Mouse (Mus musculus) 416B (cell line): Measurements from ENCODE around the gene Wdtc1.

Experiments
- DNase-seq: peaks from one replicate; pipeline ENCODE4 v3.0.0; 2011; ENCODE audit warnings: low read depth

Gene Wdtc1

DNA sequence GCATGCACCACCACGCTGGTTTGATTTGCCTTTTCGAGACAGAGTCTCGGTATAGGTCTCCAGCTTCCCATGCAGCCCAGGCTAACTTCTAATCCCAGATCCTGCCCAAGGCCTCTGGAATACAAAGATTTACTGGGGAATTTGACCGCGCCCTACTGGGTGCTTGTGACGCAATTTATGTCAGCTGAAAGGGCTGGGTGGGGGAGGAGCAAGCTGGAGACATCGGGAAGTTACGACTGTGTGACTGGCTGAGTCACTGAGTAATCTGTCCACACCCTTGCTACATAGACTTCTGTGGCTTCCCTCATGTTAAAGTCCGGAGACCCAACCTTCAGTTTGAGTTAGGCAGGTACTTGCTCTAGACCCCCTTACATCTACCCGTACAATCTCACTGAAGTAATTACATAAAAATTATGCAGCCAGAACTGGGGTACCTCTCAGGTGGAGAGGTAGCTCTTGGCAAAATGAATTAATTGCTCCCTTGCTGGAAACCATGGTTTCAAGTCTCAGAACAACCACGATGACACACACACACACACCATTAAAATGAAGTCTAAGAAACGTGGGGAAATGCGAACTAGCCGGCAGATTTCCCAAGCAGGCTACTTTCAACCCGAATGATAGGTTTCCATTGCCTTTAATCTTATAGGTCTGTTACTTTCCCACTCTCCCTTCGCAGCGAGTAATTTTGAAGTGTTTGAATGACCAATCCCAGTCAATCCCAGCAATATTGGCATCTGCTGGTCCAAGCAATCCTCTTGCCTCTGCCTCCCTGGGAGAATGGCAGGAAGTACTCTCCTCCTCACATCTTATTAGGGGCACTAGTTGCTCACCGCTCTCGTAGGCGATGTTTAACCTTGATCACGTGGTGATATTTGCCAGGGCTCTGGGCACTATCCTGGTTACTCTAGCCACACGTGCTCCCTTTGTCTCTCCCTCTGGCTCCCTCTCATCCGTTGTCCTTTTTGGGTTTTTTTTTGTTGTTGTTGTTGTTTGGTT is at the start of gene Wdtc1:
TSS of gene Wdtc1 (minus strand) at position 115 of the 999 bp plus-strand sequence.
- DNase-seq, result peak; percentile 89

GRCm38 (mm10) chr4:133402011-133402410 is 48.7 kb upstream of the Wdtc1 start:
- DNase-seq, result peak; percentile 57

- DNase-seq, result no peak
Measured at GRCm38 (mm10) chr4:133400098-133400497, 46.8 kb upstream of the Wdtc1 start.

GRCm38 (mm10) chr4:133399509-133399908 is 46.2 kb upstream of the Wdtc1 start:
- DNase-seq, result peak; percentile 71

- no peak for DNase-seq
Measured at GRCm38 (mm10) chr4:133398619-133399018, 45.3 kb upstream of the Wdtc1 start.

DNA sequence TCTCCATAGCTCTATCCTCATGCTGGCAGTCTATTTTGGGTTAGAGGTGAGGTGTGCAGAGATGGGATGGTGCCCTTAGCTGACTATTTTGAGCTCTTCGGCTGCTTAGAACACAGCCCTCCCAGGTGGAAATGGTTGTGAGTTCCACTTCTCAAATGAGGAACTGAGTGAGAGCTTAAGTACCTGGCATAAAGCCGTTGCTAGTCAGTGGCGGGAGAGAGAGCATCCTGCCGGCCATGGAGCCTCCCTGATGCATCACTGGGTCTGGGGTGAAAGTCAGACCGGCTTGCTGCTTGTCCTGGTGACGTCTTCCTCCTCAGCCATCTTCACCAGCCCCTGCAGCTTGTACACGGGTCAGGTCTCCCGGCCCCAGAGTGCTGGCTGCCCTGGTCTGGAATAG is 44.7 kb upstream of the Wdtc1 start:
- DNase-seq, result no peak

DNA sequence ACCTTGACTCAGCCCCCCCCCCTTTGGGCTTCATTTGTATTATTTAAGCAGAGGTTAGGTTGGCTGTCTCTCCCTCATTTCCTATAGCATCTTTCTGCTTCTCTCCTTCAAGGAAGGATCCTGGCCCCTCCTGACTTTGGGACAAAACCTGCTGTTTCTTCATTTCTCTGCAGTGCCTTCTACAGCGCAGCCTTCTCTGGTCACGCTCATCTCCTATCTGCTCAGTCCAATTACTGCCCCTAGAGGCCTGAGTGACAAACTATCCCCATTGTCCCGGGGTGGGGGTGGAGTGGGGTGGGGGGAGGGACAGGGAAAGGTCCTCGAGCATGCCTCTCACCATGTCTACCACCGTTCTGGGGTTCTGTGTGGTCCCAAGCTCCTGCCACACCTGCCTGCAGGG is 44.0 kb upstream of the Wdtc1 start:
- DNase-seq, result no peak

GRCm38 (mm10) chr4:133396079-133396478 is 42.8 kb upstream of the Wdtc1 start:
- DNase-seq, result no peak

GRCm38 (mm10) chr4:133394981-133395573 is 41.8 kb upstream of the Wdtc1 start:
- no peak for DNase-seq

- DNase-seq, result no peak
Measured at GRCm38 (mm10) chr4:133391185-133392040, 38.1 kb upstream of the Wdtc1 start.

GRCm38 (mm10) chr4:133390585-133390984 is 37.3 kb upstream of the Wdtc1 start:
- peak; percentile 73 for DNase-seq

DNA sequence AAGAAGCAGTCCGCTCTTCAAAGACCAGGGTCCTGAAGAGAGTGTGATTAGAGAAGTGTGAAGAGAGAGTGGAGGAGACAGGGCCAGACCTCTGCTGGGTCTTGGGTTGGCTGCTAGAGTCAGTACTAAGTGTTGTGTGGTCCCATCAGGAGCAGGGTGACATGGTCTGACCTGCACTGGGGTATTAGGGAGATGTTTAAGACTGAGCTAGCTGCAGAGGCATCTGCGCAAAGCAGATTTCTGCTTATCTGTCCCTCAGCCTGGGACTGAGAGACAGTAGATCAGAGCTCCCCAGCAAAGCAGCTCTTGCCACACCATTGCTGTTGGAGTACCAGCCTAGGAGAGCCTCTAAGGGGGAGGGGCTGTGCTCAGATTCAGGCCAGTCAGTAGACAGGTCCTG is 36.8 kb upstream of the Wdtc1 start:
- no peak for DNase-seq

GRCm38 (mm10) chr4:133388781-133389552 is 35.7 kb upstream of the Wdtc1 start:
- DNase-seq, result no peak

DNA sequence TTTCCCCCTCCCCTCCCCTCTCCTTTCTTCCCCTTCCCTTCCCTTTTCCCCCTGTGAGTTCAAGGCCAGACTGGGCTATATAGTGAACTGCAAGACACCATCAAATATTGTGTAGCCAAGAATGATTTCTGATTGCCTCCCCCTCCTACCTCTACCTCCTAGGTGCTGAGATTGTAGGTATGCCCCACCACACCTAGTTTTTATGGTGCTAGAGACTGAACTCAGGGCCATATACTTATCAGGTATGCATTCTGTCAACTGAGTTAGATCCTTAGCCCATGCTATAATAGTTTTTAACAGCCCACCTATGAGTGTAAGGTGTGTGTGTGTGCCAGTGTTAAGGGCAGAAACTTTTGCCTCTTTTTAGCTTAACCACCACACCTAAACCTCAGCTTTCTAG is 33.8 kb upstream of the Wdtc1 start:
- no peak for DNase-seq

DNA sequence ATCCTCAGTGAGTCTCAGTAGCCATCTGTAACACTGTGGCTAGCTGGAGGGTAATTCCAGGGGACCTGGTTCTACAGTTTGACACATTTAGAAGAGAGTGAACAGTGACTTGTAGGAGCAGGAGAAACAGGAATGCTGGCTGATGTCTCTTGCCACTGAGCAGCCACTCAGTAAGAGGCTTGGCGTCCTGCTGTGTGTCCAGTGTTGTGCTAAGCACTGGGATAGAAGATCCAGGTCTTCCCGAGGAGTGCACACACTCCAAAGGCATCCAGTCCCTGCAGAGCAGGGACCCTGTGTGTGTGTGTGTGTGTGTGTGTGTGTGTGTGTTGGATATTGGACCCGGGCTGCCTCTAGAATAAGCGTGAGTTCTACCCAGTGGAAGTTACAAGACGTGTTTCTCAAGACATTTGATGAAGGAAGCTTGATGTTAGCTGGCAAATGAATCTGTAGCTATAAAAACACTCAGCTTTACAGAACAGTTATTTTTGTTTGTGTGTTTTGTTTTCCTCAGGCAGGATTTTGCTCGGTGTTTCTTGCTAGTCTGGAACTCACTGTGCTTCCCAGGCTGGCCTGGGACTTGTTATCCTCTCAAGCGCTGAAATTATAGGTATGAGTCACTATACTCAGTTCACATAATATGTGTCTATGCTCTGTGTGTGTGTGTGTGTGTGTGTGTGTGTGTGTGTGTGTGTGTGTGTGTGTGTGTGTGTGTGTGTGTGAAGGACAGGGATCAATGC is 32.9 kb upstream of the Wdtc1 start:
- DNase-seq, result no peak

DNA sequence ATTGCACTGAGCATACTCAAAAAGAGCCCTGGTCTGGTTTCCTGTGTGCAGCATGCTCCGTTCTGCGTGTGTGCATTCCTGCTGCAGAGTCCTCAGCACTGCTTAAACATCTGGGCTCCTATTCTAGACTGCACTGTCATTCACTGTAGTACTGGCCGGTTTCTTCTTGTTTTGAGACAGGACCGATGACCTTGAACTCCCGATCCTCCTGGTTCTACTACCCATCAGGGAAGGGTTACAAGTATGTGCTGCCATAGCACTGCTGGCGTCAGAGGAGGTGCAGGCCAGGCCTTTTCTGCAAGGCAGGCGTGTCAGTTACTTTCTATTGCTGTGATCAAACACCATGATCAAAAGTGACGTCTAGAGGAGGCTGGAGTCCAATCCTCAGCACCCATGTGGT is 27.9 kb upstream of the Wdtc1 start:
- DNase-seq, result peak; percentile 71

DNA sequence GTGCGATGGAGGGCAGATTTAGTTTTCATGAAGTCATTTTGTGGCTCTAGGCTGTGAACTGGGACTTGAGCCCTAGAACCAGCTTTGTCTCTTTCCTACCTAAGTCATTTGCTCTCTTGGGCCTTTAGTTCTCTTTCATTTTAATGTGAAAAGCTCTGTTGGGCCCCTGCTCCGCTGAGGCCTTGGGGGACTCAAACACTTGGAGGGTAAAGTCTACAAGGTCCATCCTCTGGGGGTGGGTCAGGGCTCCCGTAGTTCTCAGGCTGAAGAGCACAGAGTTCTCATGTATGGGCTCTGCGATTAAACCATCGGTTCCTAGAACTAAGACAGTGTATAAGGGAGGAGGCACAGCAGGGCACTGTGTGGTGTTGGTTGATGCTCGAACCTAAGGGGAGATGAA is 27.3 kb upstream of the Wdtc1 start:
- DNase-seq, result no peak

GRCm38 (mm10) chr4:133379861-133380260 is 26.6 kb upstream of the Wdtc1 start:
- DNase-seq, result no peak

DNA sequence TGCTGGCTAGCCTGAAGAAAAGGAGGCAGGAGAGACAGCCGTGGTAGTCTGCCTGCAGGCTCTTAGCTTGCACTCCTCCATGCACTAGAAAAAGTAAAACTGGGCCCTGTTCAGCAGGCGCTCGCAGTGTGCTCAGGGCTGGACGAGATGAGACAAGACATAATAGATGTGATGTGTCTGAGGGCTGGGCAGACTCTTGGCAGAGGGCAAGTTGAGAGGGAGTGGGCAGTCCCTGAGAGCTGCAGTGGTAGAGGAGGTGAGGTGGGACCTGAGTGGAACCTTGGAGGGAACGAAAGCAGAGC is 25.7 kb upstream of the Wdtc1 start:
- no peak for DNase-seq

- peak; percentile 89 for DNase-seq
Measured at GRCm38 (mm10) chr4:133378236-133379045, 25.2 kb upstream of the Wdtc1 start.
